Mouse (Mus musculus) liver, embryonic 16.5 days (tissue): Measurements from ENCODE around the gene C5ar1. TPM values are rescaled to one million over a fixed set of nuclear protein-coding genes. Genes with fewer than 3 reads are reported as not detected.

Experiments used
- ATAC-seq: fragments of 200-750 bp; cut with Nextera tagmentation; 2 replicates; pipeline ENCODE4 v1.8.0; 2017; ENCODE audit warnings: low read depth, mild to moderate bottlenecking, moderate number of reproducible peaks, moderate library complexity
- H3K27ac ChIP-seq: fragments of 300-500 bp; sonication (generic); 2 replicates; pipeline ENCODE4 v1.5.1; 2014; ENCODE audit warnings: mild to moderate bottlenecking, low read length
- H3K27me3 ChIP-seq: fragments of 300-500 bp; sonication (generic); 2 replicates; pipeline ENCODE4 v1.6.1; 2014; ENCODE audit warnings: low read depth, low read length, mixed read lengths; ENCODE audit not compliant: control insufficient read depth, insufficient read depth
- H3K36me3 ChIP-seq: fragments of 300-500 bp; sonication (generic); 2 replicates; pipeline ENCODE4 v1.6.1; 2014; ENCODE audit warnings: mild to moderate bottlenecking; ENCODE audit not compliant: control insufficient read depth, insufficient read depth
- H3K4me1 ChIP-seq: fragments of 300-500 bp; sonication (generic); 2 replicates; pipeline ENCODE4 v1.6.1; 2014; ENCODE audit warnings: low read depth, low read length, mixed read lengths; ENCODE audit not compliant: control insufficient read depth
- H3K4me2 ChIP-seq: fragments of 300-500 bp; sonication (generic); 2 replicates; pipeline ENCODE4 v1.6.1; 2014; ENCODE audit warnings: low read depth, low read length, mixed read lengths
- H3K4me3 ChIP-seq: fragments of 300-500 bp; sonication (generic); 2 replicates; pipeline ENCODE4 v1.5.1; 2014; ENCODE audit warnings: low read depth, mild to moderate bottlenecking, low read length
- H3K9ac ChIP-seq: fragments of 300-500 bp; sonication (generic); 2 replicates; pipeline ENCODE4 v1.6.1; 2014; ENCODE audit warnings: low read depth, low read length
- H3K9me3 ChIP-seq: fragments of 300-500 bp; sonication (generic); replicated peaks from 2 replicates; pipeline ENCODE4 v1.6.1; 2016; ENCODE audit warnings: low read length; ENCODE audit not compliant: control insufficient read depth
- WGBS: fragments of 180-500 bp; shearing (Covaris S2); extraction: QIAGEN DNeasy Blood & Tissue Kit; methylation state at CpG from one replicate; pipeline ENCODE4 v1.1.7; 2014; ENCODE audit not compliant: insufficient replicate concordance; 5-methylcytosine and 5-hydroxymethylcytosine counted together
- polyA plus RNA-seq: library from polyadenylated mRNA; unstranded; fragments of >200 nt; fragmentation: Nextera tagmentation; extraction: Ambion mirVana; gene quantifications from 2 replicates; pipeline ENCODE4 v1.2.1, GENCODE M21; 2015

C5ar1 gene
- polyA plus RNA-seq, 1 experiment from 2014 or later = 4.6 TPM

- WGBS = 62% methylated on average over 9 of the region's 9 CpGs
- Histone ChIP-seq H3K27ac (peak overlapping the region; percentile 84), H3K27me3 (no peaks in the 10 kb centered on the region), H3K9ac (peak overlapping the region; percentile 18; the same call in 1 of the 2 replicates), H3K4me3 (peak overlapping the region; percentile 81), H3K4me1 (peaks cover 21% of the 10 kb centered on the region), H3K4me2 (peak overlapping the region; percentile 89), H3K9me3 (no peaks in the 10 kb centered on the region), H3K36me3 (peaks cover 29% of the 10 kb centered on the region)
- no peak for ATAC-seq
These were observed 25.6 kb upstream of the C5ar1 start for GRCm38 (mm10) chr7:16284904-16285303.

DNA sequence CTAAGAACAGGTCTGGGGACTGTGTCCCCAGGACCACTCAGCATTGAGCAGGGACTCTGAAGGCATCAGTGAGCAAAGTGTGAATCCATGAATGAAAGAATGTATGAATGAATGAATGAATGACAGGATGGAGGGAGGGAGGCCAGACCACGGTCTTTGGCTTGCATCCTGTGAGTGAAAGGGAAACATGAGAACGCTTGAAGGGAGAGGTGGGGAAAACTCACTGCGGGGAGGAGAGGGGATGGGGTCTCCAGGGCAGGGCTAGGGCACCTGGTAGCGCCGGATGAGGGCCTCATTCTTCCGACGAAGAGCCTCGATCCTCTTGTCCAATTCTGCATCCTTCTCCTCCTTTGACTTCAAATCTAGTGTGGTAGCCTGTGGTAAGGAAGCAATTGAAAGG is 24.7 kb upstream of the C5ar1 start:
- 84% methylated on average over 8 of the region's 8 CpGs for WGBS
- no peak for ATAC-seq
- Histone ChIP-seq H3K4me3 (no peak overlapping the region), H3K4me1 (peaks cover 21% of the 10 kb centered on the region), H3K27ac (no peak overlapping the region), H3K9me3 (no peaks in the 10 kb centered on the region), H3K36me3 (peaks cover 32% of the 10 kb centered on the region), H3K4me2 (no peak overlapping the region), H3K9ac (no peak overlapping the region), H3K27me3 (no peaks in the 10 kb centered on the region)

GRCm38 (mm10) chr7:16282334-16282733 is 23.0 kb upstream of the C5ar1 start:
- Histone ChIP-seq H3K4me3 (no peak overlapping the region), H3K27ac (no peak overlapping the region), H3K9me3 (no peaks in the 10 kb centered on the region), H3K4me2 (no peak overlapping the region), H3K9ac (no peak overlapping the region), H3K27me3 (no peaks in the 10 kb centered on the region), H3K36me3 (peaks cover 32% of the 10 kb centered on the region), H3K4me1 (peaks cover 21% of the 10 kb centered on the region)
- ATAC-seq = no peak
- WGBS = 89% methylated on average over 13 of the region's 13 CpGs

DNA sequence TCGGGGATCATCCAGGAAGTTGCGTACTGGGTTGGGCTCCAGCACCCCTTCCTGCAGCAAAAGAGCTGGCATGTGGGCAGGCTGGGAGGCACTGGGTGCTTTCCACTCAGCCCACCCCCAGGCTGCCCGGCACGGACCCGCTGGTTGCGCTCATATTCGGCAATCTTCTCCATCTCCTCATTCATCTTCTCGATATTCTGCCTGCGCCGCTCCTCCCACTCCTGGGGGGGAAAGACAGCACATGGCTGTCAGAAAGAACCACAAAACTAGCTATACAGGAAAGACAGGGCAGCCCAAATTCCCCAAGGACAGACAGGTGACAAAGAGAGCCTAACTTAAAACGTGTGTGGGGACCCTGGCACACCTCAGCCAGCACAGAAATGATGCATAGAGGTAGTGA is 21.4 kb upstream of the C5ar1 start:
- 85% methylated on average over 11 of the region's 11 CpGs for WGBS
- ATAC-seq = no peak
- no peak overlapping the region for H3K9ac ChIP-seq
- peaks cover 32% of the 10 kb centered on the region for H3K36me3 ChIP-seq
- H3K27me3 ChIP-seq = no peaks in the 10 kb centered on the region
- H3K4me3 ChIP-seq = no peak overlapping the region
- no peaks in the 10 kb centered on the region for H3K9me3 ChIP-seq
- no peak overlapping the region for H3K27ac ChIP-seq
- H3K4me1 ChIP-seq = peaks cover 22% of the 10 kb centered on the region
- no peak overlapping the region for H3K4me2 ChIP-seq

DNA sequence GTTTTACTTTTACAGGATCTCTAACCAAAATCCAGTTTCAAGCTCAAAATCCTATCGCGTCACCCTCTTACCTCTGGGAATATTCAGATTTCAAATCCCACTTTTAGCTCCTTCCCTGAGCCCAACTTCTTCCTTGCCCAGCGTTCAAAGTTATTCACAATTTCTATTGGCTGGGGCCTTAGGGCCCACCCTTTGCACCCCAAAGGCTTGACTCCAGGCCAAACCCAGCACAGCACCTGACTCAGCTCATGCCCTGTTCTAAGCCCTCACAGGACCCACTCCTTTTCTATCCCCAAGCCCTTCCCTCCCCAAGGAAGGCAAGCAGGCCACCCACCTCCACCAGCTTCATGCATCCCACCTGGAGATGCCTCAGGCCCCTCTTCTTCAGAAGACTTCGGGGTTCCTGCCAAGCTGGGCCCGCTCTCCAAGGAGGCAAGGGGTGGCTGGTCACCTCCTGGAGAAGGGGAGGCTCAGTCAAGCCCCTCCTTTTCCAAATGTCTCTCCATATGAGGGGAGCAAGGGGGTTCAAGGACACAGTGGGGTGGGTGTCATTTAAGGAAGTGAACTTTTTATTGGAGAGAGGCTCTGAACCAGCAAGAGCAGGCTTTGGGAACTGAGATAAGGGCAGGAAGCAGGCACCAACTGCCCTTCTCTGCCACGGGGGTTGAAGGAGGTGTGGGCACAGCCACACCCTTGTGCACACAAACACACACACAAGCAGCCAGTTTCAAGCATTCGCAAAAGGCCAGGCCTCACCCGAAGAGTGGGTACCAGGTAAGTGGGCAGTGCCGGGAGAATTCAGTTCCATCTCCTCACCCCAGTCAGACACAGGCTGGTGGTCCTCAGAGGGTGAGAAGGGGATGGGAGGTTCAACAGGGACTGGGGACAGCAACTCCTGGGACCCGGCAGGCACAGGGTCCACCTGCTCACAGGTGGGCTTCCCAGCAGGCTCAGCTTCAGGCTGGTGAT is 15.9 kb upstream of the C5ar1 start:
- H3K4me3 ChIP-seq = peak overlapping the region; percentile 82
- peaks cover 35% of the 10 kb centered on the region for H3K4me1 ChIP-seq

GRCm38 (mm10) chr7:16273766-16274140 is 14.4 kb upstream of the C5ar1 start:
- no peaks in the 10 kb centered on the region for H3K27me3 ChIP-seq
- H3K9ac ChIP-seq = peak overlapping the region; percentile 85
- peak; percentile 81 for ATAC-seq
- peaks cover 35% of the 10 kb centered on the region for H3K4me1 ChIP-seq
- whole genome bisulfite sequencing = 1% methylated on average over 18 of the region's 18 CpGs
- H3K36me3 ChIP-seq = no peaks in the 10 kb centered on the region; the same call in none of the 2 replicates
- H3K4me2 ChIP-seq = peak overlapping the region; percentile 88
- peak overlapping the region; percentile 82 for H3K4me3 ChIP-seq
- H3K27ac ChIP-seq = peak overlapping the region; percentile 98
- H3K9me3 ChIP-seq = no peaks in the 10 kb centered on the region

More for the DNA sequence above, 15.9 kb upstream of the C5ar1 start:
- no peaks in the 10 kb centered on the region for H3K9me3 ChIP-seq
- peaks cover 3% of the 10 kb centered on the region for H3K36me3 ChIP-seq
- ATAC-seq = peak; percentile 9; the same call in 1 of the 2 replicates
- H3K27ac ChIP-seq = peak overlapping the region; percentile 98
- H3K4me2 ChIP-seq = peak overlapping the region; percentile 88
- WGBS = 34% methylated on average over 10 of the region's 10 CpGs
- peak overlapping the region; percentile 85 for H3K9ac ChIP-seq
- no peaks in the 10 kb centered on the region for H3K27me3 ChIP-seq

GRCm38 (mm10) chr7:16273081-16273765 is 13.9 kb upstream of the C5ar1 start, which contains the start of gene Inafm1:
TSS of gene Inafm1 (minus strand) at chr7:16273617.
- peak within 1 kb of the TSS; percentile 98 for H3K27ac ChIP-seq
- no peaks in the 10 kb centered on the region; the same call in none of the 2 replicates for H3K36me3 ChIP-seq
- no peaks in the 10 kb centered on the region for H3K9me3 ChIP-seq
- peak within 1 kb of the TSS; percentile 88 for H3K4me2 ChIP-seq
- peak within 1 kb of the TSS; percentile 82 for H3K4me3 ChIP-seq
- peaks cover 35% of the 10 kb centered on the region for H3K4me1 ChIP-seq
- H3K27me3 ChIP-seq = no peaks in the 10 kb centered on the region
- peak within 1 kb of the TSS; percentile 85 for H3K9ac ChIP-seq
- ATAC-seq = peak; percentile 70
- WGBS = 1% methylated on average over 42 of the region's 49 CpGs

DNA sequence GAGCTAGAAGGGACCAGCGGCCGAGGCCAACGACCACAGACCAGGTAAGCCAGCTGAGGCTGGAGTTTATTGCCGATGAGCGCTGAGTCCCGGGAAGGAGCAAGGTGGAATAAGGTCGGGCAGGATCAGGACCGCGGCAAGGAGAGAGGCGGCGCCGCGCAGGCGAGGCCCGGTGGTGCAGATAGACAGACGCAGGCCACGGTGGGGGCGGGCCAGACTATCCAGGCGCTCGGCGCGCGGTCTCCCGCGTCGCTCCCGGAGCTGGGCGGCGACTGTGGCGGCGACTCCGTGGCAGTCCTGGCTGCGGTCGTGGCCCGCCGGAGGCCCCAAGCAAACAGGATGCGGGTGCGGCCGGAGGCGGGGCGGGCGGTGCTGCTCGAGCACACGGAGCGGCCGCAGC is 13.3 kb upstream of the C5ar1 start:
- H3K36me3 ChIP-seq = no peaks in the 10 kb centered on the region; the same call in none of the 2 replicates
- H3K9me3 ChIP-seq = no peaks in the 10 kb centered on the region
- peak overlapping the region; percentile 98 for H3K27ac ChIP-seq
- peak overlapping the region; percentile 88 for H3K4me2 ChIP-seq
- peak; percentile 81 for ATAC-seq
- under 1% methylated on average over 33 of the region's 46 CpGs for WGBS
- H3K4me1 ChIP-seq = peaks cover 35% of the 10 kb centered on the region
- peak overlapping the region; percentile 85 for H3K9ac ChIP-seq
- H3K4me3 ChIP-seq = peak overlapping the region; percentile 82
- H3K27me3 ChIP-seq = no peaks in the 10 kb centered on the region
